Mouse (Mus musculus): ENCODE measurements at regions not wholly inside any gene's neighbourhood (a gene's known extent, or its start where the extent isn't known, plus 50 kb on each side); places are given as distances from the start of the nearest gene placed in this dataset.

GRCm38 (mm10) chr3:120123155-120123554, 338.9 kb upstream of the Ptbp2 start:
- no peak for DNase-seq

- no peak for DNase-seq
These were observed 299.1 kb upstream of the Ptbp2 start for GRCm38 (mm10) chr3:120083171-120083932.

DNA sequence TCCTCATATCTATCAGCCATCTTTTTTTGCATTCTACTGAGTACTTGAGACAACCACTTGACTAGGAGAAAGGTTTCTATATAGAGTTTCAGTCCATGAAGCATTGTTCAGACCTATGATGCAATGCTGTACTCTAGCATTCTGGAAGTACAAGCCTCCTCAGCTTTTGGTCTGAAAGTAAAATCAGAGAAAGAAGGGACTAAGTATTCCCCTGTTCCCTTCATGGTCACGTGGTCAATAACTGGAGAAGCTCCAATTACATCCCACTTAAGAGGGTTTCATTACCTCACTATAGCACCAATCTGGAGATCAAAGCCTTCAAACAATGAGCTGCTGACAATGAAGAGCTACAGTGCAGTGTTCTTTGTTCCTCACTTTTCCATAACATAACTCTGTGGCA, 289.3 kb upstream of the Ptbp2 start:
- no peak for DNase-seq

DNA sequence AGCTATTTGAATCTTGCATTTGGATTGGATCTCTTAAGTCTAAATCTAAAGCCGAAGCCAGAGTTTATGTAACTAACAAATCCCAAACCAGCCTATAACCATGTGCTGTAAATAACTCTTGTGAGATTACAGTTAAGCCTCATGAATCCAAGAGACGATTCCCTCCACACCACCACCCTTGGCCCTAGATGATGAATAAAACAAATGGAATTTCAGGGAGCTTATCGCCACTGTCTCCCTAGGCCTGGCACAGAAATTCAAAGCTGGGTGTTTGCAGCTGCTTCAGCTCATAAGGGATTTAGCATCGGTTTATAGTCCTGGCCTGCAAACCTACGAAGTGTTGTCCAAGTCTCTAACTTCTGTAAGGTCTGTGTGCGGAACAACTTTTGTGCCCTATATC, 281.4 kb upstream of the Ptbp2 start:
- no peak for DNase-seq

GRCm38 (mm10) chr3:120064854-120065480, 280.7 kb upstream of the Ptbp2 start:
- DNase-seq: no peak

DNA sequence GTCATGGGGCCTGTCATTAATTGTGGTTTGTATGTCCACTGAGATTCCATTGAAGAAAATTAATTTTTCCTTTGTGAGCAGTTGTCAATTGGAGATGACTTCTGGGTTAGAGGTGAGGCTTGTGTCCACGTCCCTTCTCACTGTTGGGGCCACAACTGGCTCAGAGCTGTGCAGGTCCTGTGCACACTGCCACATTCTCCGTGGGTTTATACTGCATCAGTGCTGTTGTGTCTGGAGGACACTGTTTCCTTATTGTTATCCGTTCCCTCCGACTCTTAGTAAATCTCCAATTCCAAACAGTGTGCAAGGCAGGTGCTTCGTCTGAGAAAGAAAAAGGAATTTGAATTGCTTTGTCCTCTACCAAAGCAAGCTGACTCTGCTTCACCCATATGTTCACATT, 278.0 kb upstream of the Ptbp2 start:
- no peak for DNase-seq

- DNase-seq: no peak
These were observed 275.7 kb upstream of the Ptbp2 start for GRCm38 (mm10) chr3:120059959-120060358.

DNA sequence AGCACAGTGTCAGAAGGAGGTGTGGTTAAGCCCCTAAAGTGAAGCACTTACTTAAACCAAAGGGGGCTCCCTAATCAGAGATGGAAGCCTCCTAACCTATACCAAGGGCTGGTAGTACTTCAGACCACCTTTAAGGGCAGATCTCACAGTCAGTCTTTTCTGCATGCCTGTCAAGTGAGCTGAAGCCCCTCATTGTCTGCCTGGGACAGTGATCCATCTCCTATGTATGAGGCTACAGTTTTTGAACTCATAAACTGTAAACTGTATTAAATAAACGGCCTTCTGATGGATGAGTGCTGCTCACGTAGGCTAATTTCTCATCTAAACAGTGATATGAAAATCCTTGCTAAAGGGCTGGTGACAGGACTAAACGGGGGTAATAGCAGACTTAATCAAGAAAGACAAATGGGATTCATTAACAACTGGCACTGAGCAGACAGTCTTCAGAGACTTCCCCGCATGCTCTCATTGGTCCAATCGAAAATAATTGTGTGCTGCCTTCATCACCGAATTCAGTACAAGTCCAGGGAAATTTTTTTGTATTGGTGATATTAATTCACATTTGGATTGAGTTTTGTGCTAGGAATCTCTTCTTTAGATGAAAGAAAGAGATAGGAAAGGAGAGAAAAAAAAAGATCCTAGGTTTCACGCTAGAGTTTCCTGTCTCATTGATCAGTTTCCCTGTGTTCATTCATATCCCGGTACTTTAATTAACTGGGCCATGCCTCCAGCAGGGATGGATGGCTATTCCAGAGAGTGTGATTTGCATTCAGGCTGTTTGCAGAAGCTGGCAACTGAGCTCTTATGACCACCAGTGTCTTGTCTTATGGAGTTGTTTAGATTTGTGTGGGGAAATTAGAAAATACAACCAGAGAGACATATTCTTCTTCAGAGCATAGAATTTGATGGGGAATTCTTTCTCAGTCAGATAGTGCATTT, 271.2 kb upstream of the Ptbp2 start:
- DNase-seq: no peak

DNA sequence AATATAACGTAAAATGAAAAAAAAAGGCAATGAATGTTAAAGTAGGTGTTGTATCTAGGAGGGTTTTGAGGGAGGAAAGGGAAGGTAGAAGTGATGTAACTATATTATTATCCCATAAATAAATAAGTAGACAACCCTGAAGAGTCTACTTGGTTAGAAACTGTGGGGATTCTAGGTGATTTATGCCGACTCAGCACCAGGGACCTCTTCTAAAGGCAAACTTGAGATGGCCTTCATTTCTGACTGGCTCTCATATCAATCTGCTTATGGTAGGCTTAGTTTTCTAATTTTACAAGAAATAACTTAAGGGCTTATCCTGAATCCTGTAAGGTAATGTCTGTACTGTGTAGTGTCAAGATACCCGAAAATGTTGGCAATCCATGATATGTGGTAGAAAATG, 263.0 kb upstream of the Ptbp2 start:
- DNase-seq: no peak

DNA sequence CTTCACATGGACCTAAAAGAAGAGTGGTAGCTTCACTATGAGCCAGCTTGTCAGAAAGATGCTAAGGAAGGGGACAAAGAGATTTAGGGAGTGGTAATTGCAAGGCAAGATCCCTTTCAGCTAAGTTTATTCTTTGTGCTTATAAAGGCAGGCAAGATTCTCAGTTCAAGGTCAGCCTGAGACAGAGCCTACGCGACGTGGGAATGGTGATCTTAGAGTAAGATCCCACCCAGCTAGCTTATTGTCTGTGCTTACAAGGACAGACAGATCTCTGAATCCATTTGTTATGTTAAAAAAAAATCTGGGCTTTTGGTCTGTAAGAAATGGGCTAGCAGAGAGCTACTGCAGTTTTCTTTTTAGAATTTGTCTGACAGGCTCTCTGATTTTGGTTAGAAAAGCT, 253.3 kb upstream of the Ptbp2 start:
- no peak for DNase-seq

- DNase-seq: no peak
These were observed 235.8 kb upstream of the Ptbp2 start for GRCm38 (mm10) chr3:120019826-120020683.

- no peak for DNase-seq
These were observed 231.1 kb upstream of the Ptbp2 start for GRCm38 (mm10) chr3:120015376-120015775.

DNA sequence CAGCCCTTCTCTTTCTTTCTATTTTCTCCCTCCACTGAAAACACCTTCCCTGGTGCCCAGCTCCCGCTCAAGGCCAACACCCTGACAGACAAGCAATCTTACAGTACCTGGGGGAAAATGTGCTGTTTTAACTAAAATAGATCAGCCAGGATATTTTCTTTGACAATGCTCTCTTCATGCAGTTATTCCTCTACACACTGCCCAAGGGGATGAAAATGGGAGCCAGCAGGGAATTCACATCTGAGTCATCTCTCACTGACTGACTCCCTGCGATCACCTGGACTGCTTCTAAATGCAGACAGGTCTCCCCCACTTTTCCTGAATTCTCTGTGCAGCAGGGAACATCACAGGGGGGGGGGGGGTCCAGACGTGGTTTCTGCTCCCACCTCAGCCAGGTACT, 227.6 kb upstream of the Ptbp2 start:
- no peak for DNase-seq

- DNase-seq: no peak
These were observed 223.8 kb upstream of the Ptbp2 start for GRCm38 (mm10) chr3:120008110-120008509.

DNA sequence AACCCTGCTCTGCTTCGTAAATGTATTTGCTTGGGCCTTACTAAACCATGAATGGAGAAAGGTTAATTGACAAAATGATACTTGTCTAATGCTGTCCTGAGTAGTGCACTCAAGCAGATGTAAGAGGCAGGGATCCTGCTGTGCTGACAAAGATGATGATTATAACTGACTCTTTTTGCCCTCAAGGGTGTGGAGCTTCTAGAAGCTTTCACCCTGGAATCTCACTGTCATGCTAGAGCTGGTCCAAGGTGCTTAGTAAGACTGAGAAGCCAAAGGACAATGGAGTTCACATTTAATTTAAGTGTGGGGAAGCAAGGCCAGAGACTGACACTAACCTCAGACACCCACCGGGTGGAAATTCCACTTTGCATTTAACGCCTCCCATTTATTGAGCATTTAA, 220.3 kb upstream of the Ptbp2 start:
- no peak for DNase-seq

GRCm38 (mm10) chr3:120000281-120000680, 216.0 kb upstream of the Ptbp2 start:
- no peak for DNase-seq

DNA sequence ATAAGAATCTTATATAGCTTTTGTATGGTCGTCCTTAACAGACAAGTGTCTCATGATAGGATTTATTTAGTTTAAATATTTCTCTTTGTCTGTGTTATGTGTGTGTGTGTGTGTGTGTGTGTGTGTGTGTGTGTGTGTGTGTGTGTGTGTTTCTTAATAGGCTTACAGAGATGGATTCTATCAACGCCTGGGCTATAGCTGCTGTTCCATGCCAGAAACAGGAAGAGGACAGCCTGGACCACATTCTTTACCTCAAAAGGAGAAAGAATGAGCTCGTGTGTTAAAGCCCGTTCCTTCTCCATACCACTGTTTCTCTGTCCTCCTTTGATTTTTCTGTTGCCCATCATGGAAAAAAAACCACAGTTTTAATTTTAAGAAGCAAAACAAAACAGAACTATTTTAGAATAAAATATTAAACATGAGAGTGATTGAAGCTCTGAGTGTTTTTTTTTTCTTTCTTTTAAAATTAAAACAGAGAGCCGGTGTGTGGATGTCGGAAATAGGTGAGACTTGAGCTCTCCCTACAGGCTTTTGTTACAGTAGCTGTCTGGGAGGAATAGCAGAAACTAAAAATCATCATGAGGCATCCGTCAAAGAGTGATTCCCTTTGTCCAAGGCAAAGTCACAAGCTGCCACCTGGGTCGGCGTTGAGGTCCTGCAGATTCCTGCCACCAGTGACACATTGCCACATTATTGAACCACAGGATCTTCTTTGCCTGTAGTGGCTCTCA, 212.2 kb upstream of the Ptbp2 start:
- no peak for DNase-seq

DNA sequence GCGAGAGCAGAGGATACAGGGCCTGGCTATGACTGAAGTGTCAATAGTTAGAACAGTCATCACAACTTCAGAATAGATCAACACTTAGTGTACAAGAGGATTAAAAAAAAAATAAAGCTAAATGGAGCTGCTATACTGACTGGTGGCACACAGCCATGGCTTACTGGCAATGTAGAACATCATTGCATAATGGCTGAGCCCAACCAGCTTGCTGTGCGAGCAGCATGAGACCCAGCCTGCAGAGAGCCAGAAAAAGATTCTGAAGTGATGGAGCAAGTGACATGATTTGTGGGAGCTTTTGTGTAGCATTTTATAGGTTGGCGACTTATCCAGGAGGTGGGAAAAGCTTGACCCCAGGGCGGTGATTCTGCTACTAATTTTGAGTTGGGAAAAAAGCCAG, 211.5 kb upstream of the Ptbp2 start:
- peak; percentile 34 for DNase-seq

DNA sequence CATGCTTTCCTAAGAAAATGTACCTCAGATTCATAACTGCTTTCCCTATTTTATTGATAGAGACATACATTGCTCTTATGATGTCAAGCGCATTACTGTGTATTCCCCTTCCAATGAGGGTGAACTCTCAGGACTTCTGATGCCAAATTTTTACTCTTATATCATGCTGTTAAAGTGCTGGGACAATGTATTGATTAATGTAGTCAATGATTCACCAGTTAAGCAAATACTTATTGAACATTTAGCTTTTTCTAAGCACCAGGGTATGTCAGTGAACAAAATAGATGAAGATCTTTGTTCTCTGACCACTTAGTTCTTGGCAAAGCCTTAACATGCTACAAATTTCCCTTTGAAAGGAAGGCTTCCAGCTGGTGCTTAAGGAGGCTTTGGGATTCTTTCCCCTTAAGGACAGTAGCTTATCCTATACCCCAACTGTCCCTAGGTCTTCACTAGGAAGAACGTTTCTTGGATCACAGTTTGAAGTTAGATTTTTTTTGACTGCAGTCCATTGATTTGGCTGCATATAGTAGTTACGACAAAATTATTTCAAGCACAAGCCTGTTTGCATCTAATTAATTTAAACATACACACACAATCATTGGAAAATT, 203.1 kb upstream of the Ptbp2 start:
- no peak for DNase-seq

DNA sequence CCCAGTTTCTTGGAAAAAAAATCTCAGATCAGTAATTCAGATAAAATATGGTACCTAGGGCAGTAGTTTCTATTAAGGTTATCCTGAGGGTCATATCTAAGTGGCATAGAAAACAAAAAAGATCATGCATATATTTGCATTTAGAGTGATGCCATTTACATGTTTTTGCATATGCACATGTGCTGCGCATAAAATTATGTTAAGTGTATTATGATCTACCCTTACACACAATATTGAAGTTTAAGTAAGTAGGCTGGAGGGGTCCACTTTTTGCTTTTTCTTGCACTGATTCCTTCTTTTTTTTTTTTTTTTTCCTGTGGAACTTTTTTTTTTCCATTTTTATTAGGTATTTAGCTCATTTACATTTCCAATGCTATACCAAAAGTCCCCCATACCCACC, 193.1 kb upstream of the Ptbp2 start:
- DNase-seq: no peak

GRCm38 (mm10) chr3:119976363-119976762, 192.1 kb upstream of the Ptbp2 start:
- no peak for DNase-seq

Data from adrenal gland, postnatal 14 days (tissue).